21 mouse cellular contexts compared by ENCODE assay signal in the genomic region with DNA sequence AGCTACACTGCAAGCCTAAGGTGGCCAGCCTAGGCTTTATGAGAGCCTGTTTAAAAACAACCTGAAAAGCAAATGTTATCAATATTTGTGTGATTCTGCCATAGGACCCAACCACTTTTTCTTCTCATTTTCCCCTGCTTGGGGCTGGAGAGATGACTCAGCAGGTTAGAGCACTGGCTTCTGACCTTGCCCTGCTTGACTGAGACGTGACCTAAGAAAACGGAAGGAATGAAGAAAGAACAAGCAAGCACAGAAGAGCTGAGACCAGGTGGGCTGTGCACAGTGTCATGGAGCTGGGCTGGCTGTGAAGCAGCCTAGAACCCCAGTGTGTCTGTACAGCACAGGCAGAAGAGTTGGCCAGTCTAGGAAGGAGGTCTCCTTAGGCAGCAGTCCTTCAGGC. TPM values are rescaled to one million over a fixed set of nuclear protein-coding genes. Genes with fewer than 3 reads are reported as not detected.
DNase-seq lines count a peak whose midpoint lies in the region; ATAC-seq and TF ChIP-seq lines count a peak whose summit lies in the region.
"Had no signal": no experiment of that assay in that cellular context is flagged by ENCODE, and none has a peak within 500 bp of the region (broad histone marks: within the 10 kb centered on the region; RNA-seq: fewer than 3 reads in every experiment).

No protein-coding gene starts in this region.

- H3K36me3 ChIP-seq in liver, embryonic 15.5 days (replicated peaks), result no peaks in the 10 kb centered on the region
- no peaks in the 10 kb centered on the region for H3K36me3 ChIP-seq in liver, postnatal 0 days (replicated peaks; ENCODE audit: insufficient read depth, low read length)
- no peaks in the 10 kb centered on the region for H3K36me3 ChIP-seq in G1E (replicated peaks)
- H3K36me3 ChIP-seq: embryonic facial prominence, embryonic 13.5 days; forebrain, embryonic 12.5 days; hindbrain, embryonic 15.5 days had no signal

- no peaks in the 10 kb centered on the region for H3K27me3 ChIP-seq in liver, embryonic 15.5 days
- H3K27me3 ChIP-seq in liver, postnatal 0 days (ENCODE audit: insufficient read depth, low read length), result no peaks in the 10 kb centered on the region
- peaks cover 8% of the 10 kb centered on the region for H3K27me3 ChIP-seq in G1E (ENCODE audit: insufficient read depth, low read length)
- H3K27me3 ChIP-seq: embryonic facial prominence, embryonic 13.5 days; forebrain, embryonic 12.5 days; hindbrain, embryonic 15.5 days had no signal

- no peak for TF ChIP-seq EP300 in liver, postnatal 0 days (IDR thresholded peaks at IDR 0.05; ENCODE audit: low read depth)

- ATAC-seq in liver, embryonic 15.5 days (ENCODE audit: insufficient read depth), result 0 out of 2 replicates have a peak, but pooled peaks have one; percentile 15
- ATAC-seq in liver, postnatal 0 days, result no peak
- ATAC-seq in G1E (ENCODE audit: extremely low read depth, insufficient number of reproducible peaks, low FRiP score, poor library complexity, severe bottlenecking), result peak; percentile 68
- peak; percentile 22 to 39; a peak in 1 of 4 replicates for ATAC-seq in hematopoietic stem cell, adult 5-6 weeks (replicated peaks in 1 of 2; ENCODE audit: insufficient read depth in 1 of 2, low FRiP score in 2 of 2, low TSS enrichment in 1 of 2, low read depth in 1 of 2, poor library complexity in 2 of 2, severe bottlenecking in 2 of 2)
- ATAC-seq: activated CD4-positive, CD25-positive, alpha-beta regulatory T cell, adult 4 months; forebrain, embryonic 16.5 days; intestine, embryonic 16.5 days had no signal

- no peaks in the 10 kb centered on the region for H3K9me3 ChIP-seq in liver, embryonic 15.5 days (replicated peaks)
- no peaks in the 10 kb centered on the region for H3K9me3 ChIP-seq in liver, postnatal 0 days (ENCODE audit: low read length)
- no peaks in the 10 kb centered on the region for H3K9me3 ChIP-seq in G1E (replicated peaks)
- H3K9me3 ChIP-seq: embryonic facial prominence, embryonic 13.5 days; forebrain, embryonic 12.5 days; hindbrain, embryonic 15.5 days had no signal

- H3K4me1 ChIP-seq in liver, embryonic 15.5 days (replicated peaks), result peaks cover 7% of the 10 kb centered on the region
- H3K4me1 ChIP-seq in liver, postnatal 0 days (ENCODE audit: insufficient read depth), result no peaks in the 10 kb centered on the region
- H3K4me1 ChIP-seq in G1E (ENCODE audit: insufficient read depth, low read depth, low read length), result peaks cover 38% of the 10 kb centered on the region

- WGBS in liver, embryonic 15.5 days (ENCODE audit: insufficient replicate concordance), result 29% methylated on average over 2 of the region's 2 CpGs
- 28% methylated on average over 2 of the region's 2 CpGs for WGBS in liver, postnatal 0 days (ENCODE audit: insufficient replicate concordance)

- peak; percentile 31 to 68 for DNase-seq in adrenal gland, adult (ENCODE audit: inconsistent age in 2 of 2, low spot score in 1 of 2)
- no peak for DNase-seq in adrenal gland, postnatal 4 days (ENCODE audit: low spot score in 2 of 2)
- DNase-seq in liver, postnatal 0 days, result no peak
- peak; percentile 40 for DNase-seq in G1E (ENCODE audit: low spot score)
- DNase-seq in layer of hippocampus, adult 18-20 months (ENCODE audit: low spot score in 2 of 2), result no peak
- no peak for DNase-seq in right cerebral cortex, postnatal 14 days
- DNase-seq: adrenal gland, adult 8-10 months; cerebellum, adult 11-12 months; cerebellum, adult 9-10 months; cerebellum, postnatal 25 days; gastrocnemius, postnatal 25 days; heart, adult 18-20 months had no signal

- H3K9ac ChIP-seq in liver, embryonic 15.5 days, result no peak overlapping the region
- no peak overlapping the region for H3K9ac ChIP-seq in liver, postnatal 0 days (replicated peaks)
- H3K9ac ChIP-seq: embryonic facial prominence, embryonic 13.5 days; forebrain, embryonic 12.5 days; hindbrain, embryonic 15.5 days had no signal

- H3K4me2 ChIP-seq in liver, embryonic 15.5 days, result no peak overlapping the region
- no peak overlapping the region for H3K4me2 ChIP-seq in liver, postnatal 0 days (ENCODE audit: low read depth, low read length)
- H3K4me2 ChIP-seq: embryonic facial prominence, embryonic 13.5 days; forebrain, embryonic 12.5 days; heart, embryonic 11.5 days; hindbrain, embryonic 15.5 days had no signal

- no peak overlapping the region for H3K4me3 ChIP-seq in liver, embryonic 15.5 days (replicated peaks)
- no peak overlapping the region for H3K4me3 ChIP-seq in liver, postnatal 0 days (ENCODE audit: low read depth, low read length)
- H3K4me3 ChIP-seq in G1E (ENCODE audit: low read depth, low read length), result peak overlapping the region; percentile 36; the same call in 1 of the 2 replicates
- H3K4me3 ChIP-seq: embryonic facial prominence, embryonic 13.5 days; forebrain, embryonic 12.5 days; hindbrain, embryonic 15.5 days had no signal

- TF ChIP-seq CTCF in liver, postnatal 0 days (IDR thresholded peaks at IDR 0.05; ENCODE audit: low read depth), result no peak
- TF ChIP-seq CTCF in G1E (IDR thresholded peaks at IDR 0.05; ENCODE audit: low read depth, low read length), result no peak

- H3K27ac ChIP-seq in liver, embryonic 15.5 days (replicated peaks), result no peak overlapping the region
- H3K27ac ChIP-seq in liver, postnatal 0 days (ENCODE audit: low read depth), result no peak overlapping the region
- H3K27ac ChIP-seq: embryonic facial prominence, embryonic 13.5 days; forebrain, embryonic 12.5 days; hindbrain, embryonic 15.5 days had no signal

RNA-seq across cellular contexts. Expression of a gene that starts 6.2 kb away (rescaled TPM):
- total RNA-seq in adrenal gland, postnatal 4 days (2021), result 10 to 100 TPM in 1 of 2 experiments, 1 to 10 TPM in 1; 8.7 to 10.8 TPM
- 9.6 and 12.0 TPM in 2 replicates for polyA plus RNA-seq in liver, embryonic 15.5 days (2015; fragmentation: Nextera tagmentation; extraction: Ambion mirVana)
- 6.7 and 8.2 TPM in 2 replicates for polyA plus RNA-seq in liver, postnatal 0 days (2015; fragmentation: Nextera tagmentation; extraction: Ambion mirVana)
- total RNA-seq in G1E (2014; fragmentation: Nextera tagmentation) (7.2 and 7.8 TPM in 2 replicates), G1E (2017) (0.71 and 0.76 TPM in 2 replicates)
- polyA plus RNA-seq in G1E (2012), result 5.3 and 6.1 TPM in 2 replicates
- 0.13 and 0.99 TPM in 2 replicates for total RNA-seq in hematopoietic stem cell, adult 5-6 weeks (2017)
- total RNA-seq in layer of hippocampus, adult 18-20 months (2021), result 10 to 100 TPM; 37.1 to 38.7 TPM

Comparison
In these comparisons a context has a peak if more than half of its experiments do, and no peak if none do; other contexts are left out.
1. DNase-seq: peak in adrenal gland, adult (2 of 2) and G1E (single experiment); none in adrenal gland, postnatal 4 days (0 of 2), liver, postnatal 0 days (single experiment), layer of hippocampus, adult 18-20 months (0 of 2) and right cerebral cortex, postnatal 14 days (single experiment).